Mouse (Mus musculus) G1E (cell line): ENCODE data around the gene Scn7a.

ENCODE experiments used
- CTCF ChIP-seq: IDR thresholded peaks from 2 replicates; pipeline ENCODE4 v1.5.1; 2012; ENCODE audit warnings: low read depth, low read length, inconsistent platforms, mixed read lengths
- GATA1 ChIP-seq: IDR thresholded peaks from 2 replicates; pipeline ENCODE4 v1.6.1; 2012; ENCODE audit warnings: borderline replicate concordance, low read length, inconsistent platforms, mixed read lengths
- POLR2AphosphoS5 ChIP-seq: IDR thresholded peaks from 2 replicates; pipeline ENCODE4 v1.6.1; 2012; ENCODE audit warnings: low read depth, low read length, inconsistent platforms; ENCODE audit not compliant: insufficient replicate concordance
- TAL1 ChIP-seq: conservative IDR thresholded peaks from 2 replicates; pipeline ENCODE4 v1.6.1; 2012; ENCODE audit warnings: low read depth, low read length, inconsistent platforms, mixed read lengths

DNA sequence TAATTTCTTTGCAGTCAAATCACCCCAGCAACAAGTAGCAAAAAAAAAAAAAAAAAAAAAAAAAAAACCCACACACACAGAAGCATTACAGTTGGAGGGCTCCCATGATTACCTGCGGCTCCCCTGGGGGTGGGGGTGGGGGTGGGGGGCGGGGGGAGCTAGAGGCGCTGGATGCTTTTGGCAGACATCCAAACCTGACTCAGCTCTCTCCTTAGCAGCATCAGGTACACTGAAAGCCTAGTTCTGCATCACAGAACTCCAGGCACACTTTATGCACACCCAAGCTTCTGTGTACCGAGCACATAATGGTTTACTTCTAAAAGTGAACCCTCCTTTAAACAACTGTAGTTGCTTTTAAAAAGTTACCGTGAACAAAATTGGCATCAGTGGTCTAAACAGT is 152.0 kb downstream of the Scn7a start:
- TF ChIP-seq CTCF (no peak), TAL1 (no peak), GATA1 (no peak), POLR2AphosphoS5 (no peak)
